Mouse (Mus musculus): ENCODE measurements at regions not wholly inside any gene's neighbourhood (a gene's known extent, or its start where the extent isn't known, plus 50 kb on each side); places are given as distances from the start of the nearest gene placed in this dataset.

DNA sequence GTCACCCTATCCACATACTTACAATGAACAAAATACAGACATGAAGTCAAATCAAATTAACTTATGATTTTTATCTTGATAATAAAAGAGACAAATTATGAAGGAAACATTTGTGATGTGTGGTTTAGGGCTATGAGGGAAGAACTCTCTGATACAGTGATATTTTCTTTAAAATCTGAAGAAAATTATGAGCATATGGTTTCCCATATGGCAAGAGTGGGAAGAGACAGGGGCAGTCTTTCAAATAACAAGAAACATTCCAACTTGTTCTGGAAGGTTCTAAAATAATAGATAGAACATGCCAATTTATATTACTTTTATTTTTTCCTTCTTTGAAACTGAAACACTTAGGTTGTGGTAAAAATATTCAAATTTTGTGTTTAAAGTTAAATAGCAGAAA is 1585.3 kb upstream of the B3galt2 start:
- TF ChIP-seq CTCF (IDR thresholded peaks at IDR 0.05; ENCODE audit: low read depth) (no peak), EP300 (IDR thresholded peaks at IDR 0.05; ENCODE audit: low read depth) (no peak)
